Mouse (Mus musculus) midbrain, embryonic 10.5 days (tissue): ENCODE data around the gene Gm20388. TPM values are rescaled to one million over a fixed set of nuclear protein-coding genes. Genes with fewer than 3 reads are reported as not detected.

Source experiments
- DNase-seq: peaks from one replicate; pipeline ENCODE4 v3.0.0-alpha.2; 2017; ENCODE audit warnings: low spot score
- H3K27ac ChIP-seq: fragments of 300-500 bp; sonication (generic); replicated peaks from 2 replicates; pipeline ENCODE4 v1.5.1; 2016; ENCODE audit warnings: mild to moderate bottlenecking
- H3K27me3 ChIP-seq: fragments of 300-500 bp; sonication (generic); 2 replicates; pipeline ENCODE4 v1.6.1; 2016; ENCODE audit warnings: low read depth, mild to moderate bottlenecking; ENCODE audit not compliant: poor library complexity, severe bottlenecking
- H3K36me3 ChIP-seq: fragments of 300-500 bp; sonication (generic); 2 replicates; pipeline ENCODE4 v1.6.1; 2016; ENCODE audit warnings: mild to moderate bottlenecking, moderate library complexity
- H3K4me1 ChIP-seq: fragments of 300-500 bp; sonication (generic); 2 replicates; pipeline ENCODE4 v1.6.1; 2016
- H3K4me3 ChIP-seq: fragments of 300-500 bp; sonication (generic); 2 replicates; pipeline ENCODE4 v1.5.1; 2016; ENCODE audit warnings: mild to moderate bottlenecking, moderate library complexity
- H3K9me3 ChIP-seq: fragments of 300-500 bp; sonication (generic); replicated peaks from 2 replicates; pipeline ENCODE4 v1.6.1; 2016; ENCODE audit warnings: mild to moderate bottlenecking
- WGBS: fragments of 180-500 bp; shearing (Covaris S2); methylation state at CpG from one replicate; pipeline ENCODE4 v1.1.7; 2016; 5-methylcytosine and 5-hydroxymethylcytosine counted together
- polyA plus RNA-seq: library from polyadenylated mRNA; unstranded; fragments of >200 nt; fragmentation: Nextera tagmentation; extraction: Ambion mirVana; gene quantifications from 2 replicates; pipeline ENCODE4 v1.2.1, GENCODE M21; 2016

The Gm20388 gene
- polyA plus RNA-seq, 1 experiment from 2014 or later = 7.1 TPM

- no peak for DNase-seq
- Histone ChIP-seq H3K36me3 (no peaks in the 10 kb centered on the region), H3K4me1 (peaks cover 27% of the 10 kb centered on the region), H3K4me3 (peak within 1 kb of the TSS; percentile 66), H3K27ac (peak within 1 kb of the TSS; percentile 72; the same call in 1 of the 2 replicates), H3K9me3 (no peaks in the 10 kb centered on the region; the same call in 1 of the 2 replicates), H3K27me3 (peaks cover 64% of the 10 kb centered on the region)
- WGBS = 5% methylated on average over 12 of the region's 12 CpGs
These were observed 1818.7 kb downstream of the Gm20388 start, which contains the start of gene Jph3 for GRCm38 (mm10) chr8:121729323-121729722. Gene Jph3, plus strand, starts transcription at chr8:121729623.

DNA sequence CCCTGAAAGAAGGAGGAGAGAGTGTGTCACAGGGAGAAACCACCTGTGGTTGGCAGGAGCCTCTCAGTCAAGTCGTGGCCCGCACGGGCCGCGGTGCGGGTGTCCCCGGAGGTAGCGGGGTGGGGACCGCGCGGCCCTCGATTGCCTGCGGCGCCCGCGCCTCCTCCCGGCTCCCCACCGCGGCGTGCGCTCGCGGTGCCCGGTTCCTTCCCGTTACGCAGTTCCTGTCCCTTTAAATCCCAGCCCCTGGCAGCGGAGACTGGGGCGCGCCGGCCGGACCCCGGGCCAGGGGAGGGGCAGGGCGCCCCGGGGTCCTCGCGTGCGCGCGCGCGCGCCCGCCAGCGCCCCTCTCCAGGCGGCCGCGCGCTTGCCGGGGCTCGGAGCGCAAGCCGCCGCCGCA is 1819.1 kb downstream of the Gm20388 start:
- H3K9me3 ChIP-seq = no peaks in the 10 kb centered on the region; the same call in 1 of the 2 replicates
- no peak overlapping the region; the same call in 1 of the 2 replicates for H3K27ac ChIP-seq
- H3K36me3 ChIP-seq = no peaks in the 10 kb centered on the region
- DNase-seq = peak; percentile 37
- 2% methylated on average over 54 of the region's 54 CpGs for whole genome bisulfite sequencing
- peaks cover 64% of the 10 kb centered on the region for H3K27me3 ChIP-seq
- peak overlapping the region; percentile 66 for H3K4me3 ChIP-seq
- peaks cover 27% of the 10 kb centered on the region for H3K4me1 ChIP-seq

- 8% methylated on average over 60 of the region's 60 CpGs for WGBS
- H3K4me3 ChIP-seq = peak overlapping the region; percentile 66
- H3K27ac ChIP-seq = peak overlapping the region; percentile 72; the same call in 1 of the 2 replicates
- peaks cover 64% of the 10 kb centered on the region for H3K27me3 ChIP-seq
- peak; percentile 60 for DNase-seq
- H3K9me3 ChIP-seq = no peaks in the 10 kb centered on the region; the same call in 1 of the 2 replicates
- no peaks in the 10 kb centered on the region for H3K36me3 ChIP-seq
- H3K4me1 ChIP-seq = peaks cover 27% of the 10 kb centered on the region
These were observed 1819.5 kb downstream of the Gm20388 start for GRCm38 (mm10) chr8:121730170-121730569.

- peak overlapping the region; percentile 72 for H3K27ac ChIP-seq
These were observed 1820.0 kb downstream of the Gm20388 start for GRCm38 (mm10) chr8:121730646-121731045.

DNA sequence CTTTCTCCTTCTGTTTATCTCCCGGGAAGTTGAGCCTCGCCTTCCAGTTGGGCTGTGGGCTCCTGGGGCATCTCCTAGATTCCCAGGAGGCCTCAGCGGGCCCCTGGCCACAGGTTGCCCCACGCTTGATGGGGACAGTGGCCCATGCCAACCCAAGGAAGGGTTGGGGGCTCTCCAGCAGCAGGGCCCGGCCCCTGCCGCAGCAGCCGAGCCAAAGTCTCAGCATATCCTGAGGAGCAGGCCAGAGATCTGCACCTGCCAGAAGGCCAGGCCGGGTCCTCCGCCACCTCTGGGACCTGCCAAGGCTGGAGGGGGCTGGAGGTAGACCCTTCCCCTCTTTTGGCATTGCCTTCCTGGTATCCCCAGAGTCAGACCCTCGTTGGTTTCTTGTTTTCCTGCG is 1820.4 kb downstream of the Gm20388 start:
- Histone ChIP-seq H3K36me3 (no peaks in the 10 kb centered on the region), H3K4me3 (peak overlapping the region; percentile 66), H3K9me3 (no peaks in the 10 kb centered on the region; the same call in 1 of the 2 replicates), H3K27me3 (peaks cover 64% of the 10 kb centered on the region), H3K4me1 (peaks cover 27% of the 10 kb centered on the region), H3K27ac (peak overlapping the region; percentile 72)
- WGBS = 2% methylated on average over 11 of the region's 11 CpGs
- peak; percentile 26 for DNase-seq

More at GRCm38 (mm10) chr8:121730646-121731045, 1820.0 kb downstream of the Gm20388 start:
- peak; percentile 37 for DNase-seq
- peak overlapping the region; percentile 66 for H3K4me3 ChIP-seq
- peaks cover 27% of the 10 kb centered on the region for H3K4me1 ChIP-seq
- under 1% methylated on average over 37 of the region's 37 CpGs for WGBS
- H3K27me3 ChIP-seq = peaks cover 64% of the 10 kb centered on the region
- no peaks in the 10 kb centered on the region for H3K36me3 ChIP-seq
- H3K9me3 ChIP-seq = no peaks in the 10 kb centered on the region; the same call in 1 of the 2 replicates

DNA sequence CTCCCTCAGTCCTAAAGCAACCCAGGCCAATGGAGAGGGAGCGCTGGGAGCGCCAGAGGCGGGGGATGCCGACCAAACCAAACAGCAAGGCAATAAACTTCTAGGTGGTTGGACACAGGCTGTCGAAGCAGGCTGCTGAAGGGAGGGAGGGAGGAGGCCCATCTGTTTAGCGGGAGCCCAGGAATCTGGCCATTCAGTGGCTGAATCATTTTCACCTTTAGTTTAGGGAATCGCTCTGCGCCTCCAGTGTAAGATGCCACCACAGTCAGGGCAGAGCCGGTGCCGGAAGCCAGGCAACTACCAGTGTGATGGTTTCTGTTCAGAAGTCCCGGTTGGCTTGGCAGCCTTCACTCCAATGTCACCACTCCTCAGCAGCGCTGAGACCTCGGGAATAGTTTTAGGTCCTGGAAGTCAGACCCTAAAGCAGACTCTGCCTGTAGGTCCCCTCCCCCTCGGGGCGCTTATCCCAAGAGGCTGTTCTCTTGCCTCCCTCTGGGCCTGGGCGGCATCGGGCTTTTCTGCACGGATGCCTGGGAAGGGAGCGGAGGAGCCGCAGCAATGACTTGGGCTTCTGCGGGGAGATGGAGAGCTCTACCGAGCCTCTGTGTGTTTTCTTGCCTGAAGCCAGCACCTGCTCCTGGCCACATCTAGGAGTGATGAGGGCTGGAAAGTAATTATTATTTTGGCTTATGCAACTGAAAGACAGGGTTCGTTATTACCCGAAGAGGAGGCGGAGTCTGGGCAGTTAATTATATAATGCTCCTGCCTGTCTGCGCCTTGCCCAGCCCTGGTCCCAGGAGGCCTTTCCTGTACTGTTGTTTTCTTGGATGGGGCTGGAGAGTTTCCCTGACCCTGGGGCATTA is 1821.1 kb downstream of the Gm20388 start:
- Histone ChIP-seq H3K4me3 (peak overlapping the region; percentile 66), H3K27me3 (peaks cover 64% of the 10 kb centered on the region), H3K9me3 (no peaks in the 10 kb centered on the region; the same call in 1 of the 2 replicates), H3K27ac (peak overlapping the region; percentile 72; the same call in 1 of the 2 replicates), H3K36me3 (no peaks in the 10 kb centered on the region), H3K4me1 (peaks cover 27% of the 10 kb centered on the region)
- WGBS = 6% methylated on average over 26 of the region's 26 CpGs
- peak; percentile 38 for DNase-seq

GRCm38 (mm10) chr8:121732334-121732665 is 1821.7 kb downstream of the Gm20388 start:
- Histone ChIP-seq H3K4me3 (peak overlapping the region; percentile 66), H3K27me3 (peaks cover 62% of the 10 kb centered on the region), H3K4me1 (peaks cover 27% of the 10 kb centered on the region), H3K9me3 (no peaks in the 10 kb centered on the region), H3K36me3 (no peaks in the 10 kb centered on the region), H3K27ac (no peak overlapping the region)
- DNase-seq = no peak
- 58% methylated on average over 4 of the region's 4 CpGs for WGBS

- Histone ChIP-seq H3K27ac (no peak overlapping the region), H3K9me3 (no peaks in the 10 kb centered on the region), H3K27me3 (peaks cover 42% of the 10 kb centered on the region), H3K36me3 (no peaks in the 10 kb centered on the region), H3K4me3 (no peak overlapping the region), H3K4me1 (peaks cover 26% of the 10 kb centered on the region)
- WGBS = 94% methylated on average over 16 of the region's 16 CpGs
- DNase-seq = no peak
These were observed 1823.6 kb downstream of the Gm20388 start for GRCm38 (mm10) chr8:121734262-121734661.

DNA sequence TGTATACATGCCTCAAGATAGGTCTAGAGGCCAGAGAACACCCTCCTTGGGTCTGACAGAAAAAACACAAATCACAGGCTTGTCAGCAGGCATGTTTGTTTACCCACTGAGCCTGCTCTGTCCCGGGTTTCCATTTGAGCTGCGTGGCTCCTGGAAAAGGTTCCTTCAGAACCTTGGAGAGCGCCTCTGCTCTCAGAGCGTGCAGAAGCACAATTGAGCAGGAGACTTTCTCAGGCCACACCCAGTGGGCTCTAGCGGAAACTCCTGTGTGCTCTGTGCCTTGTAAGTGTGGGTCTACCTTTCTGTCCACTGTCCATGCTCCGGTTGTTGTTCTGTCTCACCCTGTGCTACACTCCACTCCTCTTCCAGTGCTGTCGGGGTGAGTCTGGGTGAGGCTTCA is 1825.6 kb downstream of the Gm20388 start:
- Histone ChIP-seq H3K27ac (no peak overlapping the region), H3K27me3 (peaks cover 24% of the 10 kb centered on the region), H3K36me3 (no peaks in the 10 kb centered on the region), H3K4me3 (no peak overlapping the region), H3K9me3 (no peaks in the 10 kb centered on the region), H3K4me1 (peaks cover 11% of the 10 kb centered on the region)
- WGBS = 14% methylated on average over 7 of the region's 7 CpGs
- peak; percentile 46 for DNase-seq

DNA sequence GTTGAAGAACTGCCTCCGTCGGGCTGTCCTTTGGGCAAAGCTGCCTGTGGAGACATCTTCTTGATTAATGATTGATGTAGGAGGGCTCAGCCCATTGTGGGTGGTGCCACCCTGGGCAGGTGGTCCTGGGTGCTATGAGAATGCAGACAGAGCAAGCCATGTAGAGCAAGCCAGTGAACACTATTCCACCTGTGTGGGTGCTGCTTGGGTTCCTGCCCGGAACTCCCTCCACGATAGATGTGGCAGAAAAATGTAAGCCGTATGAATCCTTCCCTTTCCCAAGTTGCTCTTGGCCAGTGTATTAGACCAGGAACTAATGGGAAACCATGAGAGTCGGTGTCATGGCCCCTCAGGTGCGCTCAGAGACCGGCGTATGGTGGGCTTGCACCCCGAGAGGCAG is 1830.1 kb downstream of the Gm20388 start:
- Histone ChIP-seq H3K36me3 (no peaks in the 10 kb centered on the region), H3K9me3 (no peaks in the 10 kb centered on the region), H3K4me3 (no peak overlapping the region), H3K27me3 (no peaks in the 10 kb centered on the region), H3K27ac (no peak overlapping the region), H3K4me1 (peaks cover 5% of the 10 kb centered on the region; the same call in 1 of the 2 replicates)
- DNase-seq = no peak
- 90% methylated on average over 10 of the region's 10 CpGs for WGBS

- H3K36me3 ChIP-seq = no peaks in the 10 kb centered on the region
- WGBS = 86% methylated on average over 9 of the region's 9 CpGs
- H3K4me3 ChIP-seq = no peak overlapping the region
- no peaks in the 10 kb centered on the region for H3K4me1 ChIP-seq
- no peak overlapping the region for H3K27ac ChIP-seq
- H3K27me3 ChIP-seq = peaks cover 20% of the 10 kb centered on the region; the same call in 1 of the 2 replicates
- DNase-seq = no peak
- peaks cover 9% of the 10 kb centered on the region for H3K9me3 ChIP-seq
These were observed 1838.9 kb downstream of the Gm20388 start for GRCm38 (mm10) chr8:121749501-121749900.

GRCm38 (mm10) chr8:121750512-121750911 is 1839.9 kb downstream of the Gm20388 start:
- no peak for DNase-seq
- H3K27me3 ChIP-seq = peaks cover 20% of the 10 kb centered on the region; the same call in 1 of the 2 replicates

DNA sequence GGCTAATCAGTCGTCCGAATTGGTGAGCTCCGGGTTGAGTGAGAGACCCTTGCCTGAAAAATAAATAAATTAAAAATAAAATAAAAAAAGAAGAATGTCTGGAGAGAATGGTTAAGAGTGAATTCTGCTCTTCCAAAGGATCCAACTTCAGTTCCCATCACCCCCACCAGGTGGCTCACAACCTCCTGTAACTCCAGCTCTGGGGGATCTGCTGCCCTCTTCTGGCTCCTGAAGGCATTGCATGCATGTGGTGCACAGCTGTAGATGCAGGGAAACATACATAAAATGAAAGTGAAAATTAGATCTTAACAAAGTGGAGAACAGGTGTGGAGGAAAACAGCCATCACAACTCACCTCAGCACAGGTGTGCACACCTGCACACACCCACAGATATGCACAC is 1840.8 kb downstream of the Gm20388 start:
- no peak overlapping the region for H3K4me3 ChIP-seq
- DNase-seq = peak; percentile 70
- H3K27me3 ChIP-seq = peaks cover 20% of the 10 kb centered on the region; the same call in 1 of the 2 replicates
- H3K36me3 ChIP-seq = no peaks in the 10 kb centered on the region
- H3K4me1 ChIP-seq = no peaks in the 10 kb centered on the region
- WGBS = 20% methylated on average over 3 of the region's 3 CpGs
- peaks cover 9% of the 10 kb centered on the region for H3K9me3 ChIP-seq
- H3K27ac ChIP-seq = no peak overlapping the region

More at GRCm38 (mm10) chr8:121750512-121750911, 1839.9 kb downstream of the Gm20388 start:
- no peak overlapping the region for H3K4me3 ChIP-seq
- WGBS = 42% methylated on average over 3 of the region's 3 CpGs
- H3K9me3 ChIP-seq = peaks cover 9% of the 10 kb centered on the region
- H3K27ac ChIP-seq = no peak overlapping the region
- no peaks in the 10 kb centered on the region for H3K4me1 ChIP-seq
- no peaks in the 10 kb centered on the region for H3K36me3 ChIP-seq
